Mouse (Mus musculus): ENCODE measurements around the gene Trim44.

DNA sequence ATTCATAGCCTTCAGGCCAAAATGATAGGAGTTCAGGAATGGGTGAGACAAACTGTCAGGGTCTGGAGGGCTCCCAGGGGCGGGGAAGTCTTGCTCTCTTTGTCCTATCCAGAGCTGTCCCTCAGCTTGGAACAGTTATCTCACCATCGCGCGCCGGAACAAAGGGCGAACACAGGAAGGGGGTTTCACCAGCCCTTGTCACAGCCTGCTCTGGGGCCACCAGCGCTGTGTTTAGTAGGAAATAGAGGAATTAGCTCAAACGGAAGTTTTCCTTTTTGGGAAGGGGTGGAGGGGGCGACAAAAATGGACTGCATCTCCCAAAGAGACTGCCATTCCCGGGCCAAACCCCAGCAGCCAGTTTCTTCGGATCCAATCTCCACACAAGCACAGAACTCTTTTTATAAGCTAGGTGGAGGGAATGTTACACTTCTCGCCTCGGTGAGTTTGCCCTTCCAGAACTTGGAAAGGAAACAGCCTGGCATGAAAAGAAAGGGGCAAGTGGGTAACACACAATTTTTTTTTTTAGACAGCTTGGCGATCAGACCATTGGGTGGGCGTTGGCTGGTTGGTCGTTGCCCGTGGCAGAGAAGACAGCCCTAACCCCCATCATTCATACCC is 42.1 kb upstream of the Trim44 start:
- TF ChIP-seq CTCF (IDR thresholded peaks at IDR 0.05; ENCODE audit: borderline replicate concordance, insufficient read depth, low read length) (no peak), POLR2A (IDR thresholded peaks at IDR 0.05; ENCODE audit: low read depth, low read length) (no peak)
